Comparison of ENCODE assay signal across 10 mouse cellular contexts in genomic region chr17:83866582-83866981, GRCm38 (mm10). TPM values are rescaled to one million over a fixed set of nuclear protein-coding genes. Genes with fewer than 3 reads are reported as not detected.
DNase-seq lines count a peak whose midpoint lies in the region; ATAC-seq and TF ChIP-seq lines count a peak whose summit lies in the region.
"Had no signal": no experiment of that assay in that cellular context is flagged by ENCODE, and none has a peak within 500 bp of the region (broad histone marks: within the 10 kb centered on the region; RNA-seq: fewer than 3 reads in every experiment).

No protein-coding gene starts in this region.

- peaks cover 0 to 15% of the 10 kb centered on the region in 2 experiments; a peak in 3 of 4 replicates for H3K4me1 ChIP-seq in ES-E14 (ENCODE audit: control insufficient read depth in 2 of 2, insufficient read depth in 2 of 2, low read length in 2 of 2, poor library complexity in 1 of 2)
- no peaks in the 10 kb centered on the region for H3K4me1 ChIP-seq in limb, embryonic 11.5 days (ENCODE audit: control insufficient read depth, insufficient read depth, low read length)

- in situ Hi-C loops in ES-E14 (cut with MboI; ENCODE audit: low sequenced_read_pairs in 2 of 2, unreplicated experiment in 2 of 2): no loop called here

- no peak overlapping the region for H3K4me3 ChIP-seq in ES-E14 (ENCODE audit: insufficient read depth in 1 of 2, low read depth in 1 of 2, low read length in 2 of 2, poor library complexity in 1 of 2, severe bottlenecking in 1 of 2)
- no peak overlapping the region for H3K4me3 ChIP-seq in limb, embryonic 11.5 days (ENCODE audit: low read depth, low read length)
- H3K4me3 ChIP-seq: neural tube, embryonic 12.5 days had no signal

- peak; percentile 47 to 66 for DNase-seq in cerebellum, postnatal 25 days
- DNase-seq in layer of hippocampus, postnatal 10 days (ENCODE audit: low spot score in 2 of 2): peak; percentile 48 to 68
- DNase-seq in layer of hippocampus, adult 9-11 months: no peak
- peak; percentile 55 for DNase-seq in ES-E14 (ENCODE audit: low read depth, low spot score)
- peak; percentile 84 for DNase-seq in limb, embryonic 11.5 days (ENCODE audit: low spot score)
- no peak for DNase-seq in layer of hippocampus, postnatal 36 days

- H3K9ac ChIP-seq in ES-E14 (ENCODE audit: insufficient read depth, low read depth, low read length, poor library complexity, severe bottlenecking): no peak overlapping the region
- no peak overlapping the region for H3K9ac ChIP-seq in limb, embryonic 11.5 days (ENCODE audit: low read length)
- H3K9ac ChIP-seq: neural tube, embryonic 12.5 days had no signal

- H3K4me2 ChIP-seq in limb, embryonic 11.5 days (ENCODE audit: low read depth, severe bottlenecking): no peak overlapping the region
- H3K4me2 ChIP-seq: neural tube, embryonic 12.5 days had no signal

- no peak overlapping the region for H3K27ac ChIP-seq in ES-E14 (ENCODE audit: insufficient read depth, low read depth, low read length, poor library complexity, severe bottlenecking)
- no peak overlapping the region for H3K27ac ChIP-seq in limb, embryonic 11.5 days (replicated peaks; ENCODE audit: low read depth, low read length)
- H3K27ac ChIP-seq: neural tube, embryonic 12.5 days had no signal

- 22% methylated on average over 10 of the region's 10 CpGs for WGBS in limb, embryonic 11.5 days

- no peak for ATAC-seq in cerebellum, adult (ENCODE audit: insufficient number of reproducible peaks, low FRiP score, low TSS enrichment)
- ATAC-seq in limb, embryonic 11.5 days (ENCODE audit: insufficient number of reproducible peaks, low FRiP score, low TSS enrichment, low read depth): no peak; the same call in 1 of the 2 replicates
- ATAC-seq in megakaryocyte, adult 5-6 weeks (ENCODE audit: poor library complexity, severe bottlenecking): no peak
- ATAC-seq: Patski had no signal

- H3K9me3 ChIP-seq in ES-E14 (ENCODE audit: control insufficient read depth, insufficient read depth, low read depth, low read length): no peaks in the 10 kb centered on the region
- no peaks in the 10 kb centered on the region for H3K9me3 ChIP-seq in limb, embryonic 11.5 days (ENCODE audit: control insufficient read depth, low read length)
- H3K9me3 ChIP-seq: neural tube, embryonic 12.5 days had no signal

- no peaks in the 10 kb centered on the region for H3K27me3 ChIP-seq in limb, embryonic 11.5 days (ENCODE audit: control insufficient read depth, insufficient read depth, low read length)
- H3K27me3 ChIP-seq: Patski had no signal

- H3K36me3 ChIP-seq in ES-E14 (ENCODE audit: control insufficient read depth, insufficient read depth, low read length, poor library complexity, severe bottlenecking): no peaks in the 10 kb centered on the region
- no peaks in the 10 kb centered on the region for H3K36me3 ChIP-seq in limb, embryonic 11.5 days (ENCODE audit: control insufficient read depth, insufficient read depth, low read length)
- H3K36me3 ChIP-seq: neural tube, embryonic 12.5 days had no signal

TF ChIP-seq in ES-E14, 5 proteins besides CTCF, POLR2A, EP300 and RAD21:
- TF ChIP-seq ZC3H11A (IDR thresholded peaks at IDR 0.05; ENCODE audit: borderline replicate concordance, low read depth, low read length): peak; percentile 63
- TF ChIP-seq MAFK (IDR thresholded peaks at IDR 0.05; ENCODE audit: insufficient read depth, low read depth, low read length): no peak
- TF ChIP-seq CHD2 (IDR thresholded peaks at IDR 0.05; ENCODE audit: low read depth, low read length): no peak

RNA-seq across cellular contexts. Expression of gene Haao, which starts 18.8 kb away (rescaled TPM):
- total RNA-seq in layer of hippocampus, postnatal 10 days (2021): not detected
- total RNA-seq in ES-E14 (2012; rRNA removed): 0.54 and 0.79 TPM in 2 replicates
- polyA plus RNA-seq in limb, embryonic 11.5 days (2014; fragmentation: Nextera tagmentation; extraction: Ambion mirVana): 0.43 and 0.91 TPM in 2 replicates
- 62.7 and 66.8 TPM in 2 replicates for total RNA-seq in megakaryocyte, adult 5-6 weeks (2015)
- 52.6 and 53.5 TPM in 2 replicates for total RNA-seq in megakaryocyte, adult 5-6 weeks (2017)
- total RNA-seq in layer of hippocampus, postnatal 36 days (2021): not detected
- polyA plus RNA-seq: neural tube, embryonic 12.5 days; Patski had no signal

Comparison
In these comparisons a context has a peak if more than half of its experiments do, and no peak if none do; other contexts are left out.
1. DNase-seq: peak in cerebellum, postnatal 25 days (2 of 2), layer of hippocampus, postnatal 10 days (2 of 2), ES-E14 (single experiment) and limb, embryonic 11.5 days (single experiment); none in layer of hippocampus, adult 9-11 months (single experiment) and layer of hippocampus, postnatal 36 days (0 of 2).
2. RNA of gene Haao, which starts 18.8 kb away (total RNA-seq): 52.6 to 66.8 TPM in megakaryocyte, adult 5-6 weeks; 0.54 to 0.79 TPM in ES-E14, not detected in layer of hippocampus, postnatal 36 days and not detected in layer of hippocampus, postnatal 10 days; every median in the first group is over 10 times any median in the second.